Mouse (Mus musculus) cortical plate, adult 2 months (tissue): ENCODE results near the gene Mlxipl.

ENCODE experiments used
- CTCF ChIP-seq: fragments of 200-500 bp; IDR thresholded peaks from 2 replicates; pipeline ENCODE4 v1.5.1; 2011; ENCODE audit warnings: mild to moderate bottlenecking, control low read depth, low read length; ENCODE audit not compliant: insufficient read depth; ENCODE audit errors: extremely low read depth
- POLR2A ChIP-seq: fragments of 200-500 bp; IDR thresholded peaks from 2 replicates; pipeline ENCODE4 v1.6.1; 2011; ENCODE audit warnings: mild to moderate bottlenecking, low read length, control low read depth; ENCODE audit not compliant: insufficient read depth; ENCODE audit errors: extremely low read depth

- no peak for TF ChIP-seq POLR2A
- TF ChIP-seq CTCF = no peak
These were observed 38.0 kb downstream of the Mlxipl start for GRCm38 (mm10) chr5:135127669-135128068.
